Mouse (Mus musculus): ENCODE measurements at regions not wholly inside any gene's neighbourhood (a gene's known extent, or its start where the extent isn't known, plus 50 kb on each side); places are given as distances from the start of the nearest gene placed in this dataset.
"Not testable (repeated sequence)": the region's sequence is repeated elsewhere in the genome, so short reads cannot be mapped to it uniquely, and the experiment has no call there.

DNA sequence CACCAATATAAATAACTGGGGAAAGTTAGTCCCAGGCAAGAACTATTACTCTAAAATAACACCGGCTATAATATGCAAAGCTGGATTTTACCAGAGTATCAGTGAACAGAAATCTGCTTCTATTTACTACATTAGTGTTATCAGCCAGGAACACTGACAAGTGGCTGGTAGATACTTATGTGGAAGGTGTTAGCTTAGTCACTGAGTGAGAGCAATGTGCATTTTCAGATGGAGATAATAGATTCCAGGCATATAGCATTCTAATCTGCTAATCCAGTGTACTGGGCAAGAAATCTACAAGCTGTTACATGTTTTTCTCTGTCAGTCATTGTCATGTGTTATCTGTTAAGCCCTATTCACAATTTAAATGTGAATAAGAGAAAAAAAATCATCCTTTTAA lies 1054.6 kb upstream of the Rag2 start:
- in situ Hi-C loops (cut with MboI, MseI), result not testable (repeated sequence)

DNA sequence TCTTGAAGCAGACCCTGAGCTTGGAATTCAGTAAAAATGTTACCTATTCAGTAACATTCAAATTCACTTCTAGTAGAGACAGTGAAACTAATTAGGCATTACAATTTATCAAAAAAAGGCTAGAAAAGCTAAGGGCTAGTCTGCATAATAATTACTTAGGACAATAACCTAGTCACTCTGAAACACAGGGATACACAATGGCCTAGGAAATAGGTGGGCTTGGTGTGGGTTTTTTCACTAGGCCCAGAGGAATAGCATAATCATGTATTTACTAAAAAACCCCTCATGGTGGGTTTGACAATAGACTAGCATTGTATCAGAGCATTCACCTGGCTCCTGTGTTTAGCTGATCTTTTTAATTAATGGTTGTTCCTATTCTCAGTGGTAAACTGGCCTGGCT lies 1033.9 kb upstream of the Rag2 start:
- in situ Hi-C loops (cut with MboI, MseI), result not testable (repeated sequence)

DNA sequence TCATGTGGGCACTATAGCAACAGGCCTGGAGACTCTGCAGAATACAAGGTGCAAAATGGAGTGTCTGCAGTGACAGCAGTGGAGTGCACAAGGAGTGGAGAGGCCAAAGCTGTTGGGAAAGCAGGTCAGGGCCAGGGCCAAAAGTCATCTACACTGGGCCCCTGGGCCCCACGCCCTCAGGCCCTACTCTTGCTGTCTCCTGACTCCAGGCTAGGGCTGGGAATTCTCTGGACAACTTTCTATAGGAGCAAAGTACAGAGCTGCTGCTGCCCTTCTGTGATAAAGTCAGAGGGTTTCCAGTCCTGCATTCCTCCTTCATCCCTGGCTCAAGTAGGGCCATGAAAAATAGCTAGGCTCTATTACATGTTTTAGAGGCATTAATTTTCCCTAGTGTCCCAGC lies 998.3 kb upstream of the Rag2 start:
- in situ Hi-C loops (cut with MboI, MseI), result not testable (repeated sequence)

DNA sequence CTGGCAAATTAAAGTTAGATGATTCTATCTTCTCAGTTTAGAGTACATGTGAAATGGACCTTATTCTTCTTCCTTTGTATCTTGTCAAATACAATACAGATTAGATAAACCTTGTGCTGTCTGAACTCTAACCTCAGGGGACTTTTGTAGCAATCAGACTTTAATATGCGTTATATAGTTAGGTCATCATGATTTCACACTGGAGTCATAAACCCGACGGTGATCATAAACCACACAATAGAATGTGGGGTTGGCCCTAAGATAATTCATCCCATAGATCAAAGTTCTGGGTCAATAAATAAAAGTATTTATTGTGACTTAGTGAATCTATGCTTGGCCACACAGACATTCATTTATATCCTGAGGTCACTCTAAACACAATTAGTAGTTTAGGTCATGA lies 971.8 kb upstream of the Rag2 start:
- in situ Hi-C loops (cut with MboI, MseI), result not testable (repeated sequence)

DNA sequence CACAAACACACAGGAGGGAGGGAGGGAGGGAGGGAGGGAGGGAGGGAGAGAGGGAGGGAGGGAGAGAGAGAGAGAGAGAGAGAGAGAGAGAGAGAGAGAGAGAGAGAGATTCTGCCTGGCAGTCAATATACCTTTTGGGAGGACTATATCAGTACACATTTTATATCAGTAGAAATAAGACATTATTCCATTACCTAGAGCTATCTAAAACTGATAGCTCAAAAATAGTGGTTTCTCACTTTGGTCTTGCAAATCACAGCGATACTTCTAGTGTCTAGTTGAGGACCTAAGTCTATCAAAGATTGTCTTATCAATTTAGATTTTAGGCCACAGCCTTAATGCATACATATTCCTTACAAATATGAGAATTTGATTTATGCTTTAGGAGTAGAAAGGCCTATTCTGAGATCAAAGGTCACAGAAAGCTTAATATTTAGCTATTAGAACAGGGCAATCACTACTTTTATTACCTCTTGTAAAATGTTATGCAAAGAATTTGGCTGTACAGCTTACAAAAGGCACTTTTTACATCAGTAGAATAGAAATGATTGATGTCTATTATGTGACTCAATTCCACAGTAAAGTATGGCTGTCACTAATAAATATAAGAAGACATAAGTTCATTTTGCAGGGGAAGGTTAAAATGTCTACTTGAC lies 953.0 kb upstream of the Rag2 start:
- in situ Hi-C loops (cut with MboI, MseI), result not testable (repeated sequence)

DNA sequence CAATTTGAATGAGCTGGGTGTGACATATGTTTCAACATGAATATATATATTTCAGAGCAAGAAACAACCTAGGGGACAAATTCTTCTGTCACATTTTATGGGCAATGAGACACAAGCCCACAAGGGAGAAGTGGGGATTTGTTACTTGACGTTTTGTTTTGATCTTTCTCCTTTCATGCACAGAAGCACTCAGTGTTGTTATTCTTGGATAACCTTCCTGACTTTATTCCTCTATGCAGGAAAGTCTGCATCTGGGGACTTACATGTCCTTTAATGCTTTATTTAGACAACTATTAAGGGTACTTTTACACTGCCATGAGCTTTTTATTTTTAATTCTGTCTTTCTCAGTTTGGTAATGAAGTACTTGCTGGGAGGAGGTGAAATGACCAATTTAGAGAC lies 916.1 kb upstream of the Rag2 start:
- in situ Hi-C loops (cut with MboI, MseI), result loop anchor here (5.0 to 10.0 kb wide), 2 partner anchors 106 to 174 kb away; no protein-coding TSS in a partner anchor

DNA sequence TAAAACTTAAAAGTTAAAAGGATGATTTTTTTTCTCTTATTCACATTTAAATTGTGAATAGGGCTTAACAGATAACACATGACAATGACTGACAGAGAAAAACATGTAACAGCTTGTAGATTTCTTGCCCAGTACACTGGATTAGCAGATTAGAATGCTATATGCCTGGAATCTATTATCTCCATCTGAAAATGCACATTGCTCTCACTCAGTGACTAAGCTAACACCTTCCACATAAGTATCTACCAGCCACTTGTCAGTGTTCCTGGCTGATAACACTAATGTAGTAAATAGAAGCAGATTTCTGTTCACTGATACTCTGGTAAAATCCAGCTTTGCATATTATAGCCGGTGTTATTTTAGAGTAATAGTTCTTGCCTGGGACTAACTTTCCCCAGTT lies 881.2 kb upstream of the Rag2 start:
- in situ Hi-C loops (cut with MboI, MseI), result not testable (repeated sequence)

DNA sequence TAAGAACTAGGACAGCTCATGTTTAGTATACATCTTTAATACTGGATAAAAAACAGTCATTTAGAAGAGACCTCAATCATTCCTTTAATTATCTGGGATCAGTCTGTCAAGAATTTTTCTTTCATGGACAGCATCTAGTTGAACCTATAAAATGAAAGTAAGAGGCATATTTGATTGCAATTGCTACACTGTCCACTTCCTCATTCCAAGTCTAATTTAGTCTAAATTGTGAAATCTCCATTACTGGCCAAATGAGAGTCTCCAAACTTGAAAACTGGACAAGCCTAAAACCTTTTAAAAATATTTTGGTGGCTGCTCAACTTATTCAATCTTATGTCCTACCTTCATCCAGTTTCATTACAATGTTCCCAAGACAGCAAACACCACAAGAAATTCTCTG lies 869.5 kb upstream of the Rag2 start:
- in situ Hi-C loops (cut with MboI, MseI), result not testable (repeated sequence)

DNA sequence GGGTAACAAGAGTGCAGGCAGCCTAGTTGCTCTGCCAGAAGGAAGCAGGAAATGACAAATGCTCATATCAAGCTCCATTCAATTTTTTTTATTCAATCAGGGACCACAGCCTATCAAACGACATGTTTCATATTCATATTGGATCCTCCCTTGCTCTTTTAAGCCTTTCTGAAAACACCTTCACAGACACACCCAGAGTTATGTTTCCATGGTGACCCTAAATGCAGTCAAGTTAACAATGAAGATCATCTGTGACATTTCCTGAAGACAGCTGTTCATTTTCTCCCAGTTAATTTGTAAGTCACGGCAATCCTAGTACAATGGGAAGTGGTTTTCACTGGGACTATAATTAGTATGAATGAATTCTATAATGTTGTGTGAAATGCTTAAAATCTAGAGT lies 839.1 kb upstream of the Rag2 start:
- in situ Hi-C loops (cut with MboI, MseI), result loop anchor here (5.0 to 25.0 kb wide), 2 partner anchors 98 to 173 kb away; no protein-coding TSS in a partner anchor

DNA sequence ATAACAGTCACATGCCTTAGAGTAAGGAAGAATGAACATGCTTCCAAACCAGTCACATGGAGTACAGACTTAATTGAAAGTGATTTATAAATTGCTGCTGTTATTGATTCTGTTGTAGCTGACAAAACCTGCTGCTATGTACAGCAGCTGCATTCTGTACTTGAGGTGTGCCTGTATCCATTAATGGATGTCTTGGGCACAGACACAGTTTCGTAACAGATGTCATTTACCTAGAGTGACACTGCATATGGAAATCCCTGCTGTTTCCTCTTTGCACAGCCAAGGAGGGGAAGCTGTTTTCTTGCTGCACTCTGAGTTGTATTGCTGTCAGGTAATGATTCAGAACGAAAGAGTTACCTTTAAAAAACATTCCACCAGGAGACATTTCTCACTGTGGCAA lies 828.9 kb upstream of the Rag2 start:
- in situ Hi-C loops (cut with MboI, MseI), result loop anchor here (25.0 kb wide), 1 partner anchor 108 kb away; no protein-coding TSS in a partner anchor

DNA sequence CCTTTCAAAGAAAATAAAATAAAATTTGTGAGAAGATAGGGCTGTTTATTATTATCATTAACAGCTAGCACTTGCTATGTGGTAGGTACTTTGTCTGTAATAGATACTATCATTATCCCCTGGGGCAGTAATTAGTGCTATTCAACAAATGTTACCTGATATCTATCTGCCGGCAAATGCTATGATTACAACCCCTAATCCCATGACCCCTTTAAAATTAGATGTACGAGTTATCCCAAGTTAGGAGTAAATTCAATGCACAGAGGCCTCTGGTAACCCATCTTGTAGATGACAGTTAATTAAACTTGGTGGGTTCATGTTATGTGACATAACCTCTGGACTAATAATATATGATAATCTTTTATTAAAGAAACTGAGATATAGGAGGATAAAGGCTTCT lies 827.7 kb upstream of the Rag2 start:
- in situ Hi-C loops (cut with MboI, MseI), result loop anchor here (25.0 kb wide), 1 partner anchor 110 kb away; no protein-coding TSS in a partner anchor

DNA sequence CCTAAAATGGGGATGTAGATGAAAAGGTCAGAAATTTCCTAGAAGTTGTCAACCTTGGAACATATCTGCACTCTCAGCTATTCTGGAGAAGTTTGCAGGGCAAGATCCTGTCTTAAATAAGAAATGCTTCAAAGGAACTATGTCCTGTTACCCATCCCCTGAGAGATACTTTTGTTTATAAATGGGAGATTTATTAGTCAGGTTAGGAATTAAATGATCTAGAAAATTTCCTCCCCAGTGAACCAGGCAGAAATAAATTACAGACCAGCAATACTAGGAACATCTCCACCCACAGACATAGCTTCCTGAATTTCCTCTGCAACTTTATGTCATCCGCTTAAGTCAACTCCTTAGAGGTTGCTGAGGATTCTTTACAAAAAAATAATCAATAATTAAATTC lies 827.0 kb upstream of the Rag2 start:
- in situ Hi-C loops (cut with MboI, MseI), result loop anchor here (25.0 kb wide), 1 partner anchor 110 kb away; no protein-coding TSS in a partner anchor

DNA sequence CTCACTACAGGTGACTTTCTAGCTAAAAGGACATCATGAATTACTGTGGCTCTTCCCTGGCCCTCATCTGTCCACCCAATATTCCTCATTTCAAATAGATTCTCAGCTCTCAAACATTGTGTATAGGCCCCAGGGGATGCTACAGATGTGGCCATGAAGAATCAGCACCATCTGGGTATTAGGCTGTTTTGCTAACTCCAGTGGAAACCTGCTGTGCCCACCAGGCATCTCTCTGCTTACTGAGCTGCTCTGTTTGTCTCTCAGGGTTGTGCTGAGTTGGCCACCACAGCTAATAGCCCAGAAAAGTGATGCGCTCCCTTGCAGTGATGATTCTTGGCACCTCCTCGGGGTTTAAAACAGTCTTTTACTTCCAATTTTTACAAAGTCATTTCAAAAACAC lies 812.0 kb upstream of the Rag2 start:
- in situ Hi-C loops (cut with MboI, MseI), result no loop called here

DNA sequence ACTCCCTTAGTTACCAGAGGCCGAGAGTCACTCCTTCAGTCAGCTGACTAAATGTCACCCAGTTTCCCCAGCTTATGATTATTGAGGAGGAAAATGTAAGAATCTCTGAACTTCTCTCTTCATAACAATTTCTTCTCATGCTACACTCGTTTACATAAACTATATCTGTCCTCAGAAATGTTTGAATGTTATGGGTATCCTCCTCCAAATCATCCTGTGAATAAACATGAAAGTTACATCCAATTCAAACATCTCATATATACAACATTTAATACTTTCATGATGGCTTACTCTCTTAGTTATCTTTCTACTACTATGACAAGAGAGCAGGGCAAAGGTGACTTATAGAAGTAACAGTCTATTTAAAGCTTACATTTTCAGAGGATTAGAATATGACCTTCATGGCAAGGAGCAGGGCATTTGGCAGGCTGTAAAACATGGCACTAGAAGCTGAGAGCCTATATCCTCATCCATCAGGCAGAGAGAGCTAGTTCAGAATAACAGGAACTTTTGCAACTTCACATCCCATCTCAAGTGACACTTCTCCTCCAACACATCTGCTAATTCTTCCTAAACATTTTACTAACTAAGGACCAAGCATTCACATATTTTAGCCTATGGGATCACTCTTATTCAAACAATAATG lies 809.8 kb upstream of the Rag2 start:
- in situ Hi-C loops (cut with MboI, MseI), result no loop called here

DNA sequence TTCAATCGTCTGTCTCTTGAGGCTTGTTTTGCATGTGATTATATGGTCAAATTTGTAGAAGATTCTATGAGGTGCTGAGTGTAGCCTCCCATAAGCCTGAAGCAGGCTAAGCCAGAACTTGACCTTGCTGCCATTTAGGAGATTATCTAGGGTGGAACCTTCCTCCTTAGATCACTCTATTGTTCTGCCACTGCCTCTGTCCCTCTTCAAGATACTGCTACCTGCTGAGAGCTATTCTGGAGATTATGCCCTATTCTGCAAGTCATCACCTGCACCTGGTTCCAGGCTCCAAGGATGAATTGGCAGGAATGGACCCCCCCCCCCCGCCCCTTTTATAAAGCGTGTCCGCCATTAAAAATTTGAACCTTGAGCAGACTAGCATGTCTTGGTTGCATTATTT lies 790.5 kb upstream of the Rag2 start:
- in situ Hi-C loops (cut with MboI, MseI), result loop anchor here (10.0 kb wide), 1 partner anchor 1019 kb away; no protein-coding TSS in a partner anchor

DNA sequence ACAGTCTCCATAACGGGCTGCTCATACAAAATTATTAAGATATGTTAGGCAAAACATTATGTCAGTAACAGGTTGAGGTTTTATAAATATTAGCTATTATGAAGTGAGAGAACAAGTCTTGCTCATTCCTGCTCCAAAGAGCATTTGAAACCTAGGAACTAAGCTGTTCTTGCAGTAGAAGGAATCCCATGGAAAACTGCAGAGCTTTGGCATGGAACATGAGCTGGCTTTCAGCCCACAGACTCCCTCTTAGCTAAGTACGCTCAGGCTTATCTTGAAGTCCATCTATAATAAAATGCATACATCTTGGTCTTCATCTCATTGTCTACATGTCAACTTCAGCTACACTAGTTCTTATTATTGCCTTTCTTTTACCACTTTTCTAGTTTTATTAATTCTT lies 766.7 kb upstream of the Rag2 start:
- in situ Hi-C loops (cut with MboI, MseI), result no loop called here

DNA sequence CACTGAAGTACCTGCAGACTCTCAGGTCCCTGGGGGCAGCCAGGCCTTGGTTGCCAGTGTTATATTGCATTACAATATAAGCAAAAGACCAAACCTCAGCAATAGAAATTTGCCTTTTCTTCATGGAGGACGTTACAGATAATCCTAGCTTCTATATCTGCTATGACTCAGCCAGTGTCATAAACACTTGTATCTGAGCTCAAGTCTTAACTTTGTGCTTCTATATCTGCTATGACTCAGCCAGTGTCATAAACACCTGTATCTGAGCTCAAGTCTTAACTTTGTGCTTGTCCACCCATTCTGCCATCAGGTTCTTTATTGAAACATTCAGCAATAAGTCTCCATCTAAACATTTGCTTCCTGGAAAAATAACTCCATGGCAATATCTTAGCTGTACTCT lies 759.0 kb upstream of the Rag2 start:
- in situ Hi-C loops (cut with MboI, MseI), result no loop called here
